Mouse (Mus musculus) thymus, adult 2 months (tissue): ENCODE results near the gene Bach1.

ENCODE experiments used
- CTCF ChIP-seq: fragments of 200-500 bp; IDR thresholded peaks from 2 replicates; pipeline ENCODE4 v1.5.1; 2012; ENCODE audit warnings: mild to moderate bottlenecking, control low read depth, low read length, moderate library complexity, borderline replicate concordance; ENCODE audit not compliant: control insufficient read depth, poor library complexity, insufficient read depth; ENCODE audit errors: extremely low read depth
- POLR2A ChIP-seq: fragments of 200-500 bp; IDR thresholded peaks from 2 replicates; pipeline ENCODE4 v1.6.1; 2012; ENCODE audit warnings: mild to moderate bottlenecking, low read length, control low read depth, moderate library complexity; ENCODE audit not compliant: control insufficient read depth, poor library complexity, insufficient read depth; ENCODE audit errors: extremely low read depth

DNA sequence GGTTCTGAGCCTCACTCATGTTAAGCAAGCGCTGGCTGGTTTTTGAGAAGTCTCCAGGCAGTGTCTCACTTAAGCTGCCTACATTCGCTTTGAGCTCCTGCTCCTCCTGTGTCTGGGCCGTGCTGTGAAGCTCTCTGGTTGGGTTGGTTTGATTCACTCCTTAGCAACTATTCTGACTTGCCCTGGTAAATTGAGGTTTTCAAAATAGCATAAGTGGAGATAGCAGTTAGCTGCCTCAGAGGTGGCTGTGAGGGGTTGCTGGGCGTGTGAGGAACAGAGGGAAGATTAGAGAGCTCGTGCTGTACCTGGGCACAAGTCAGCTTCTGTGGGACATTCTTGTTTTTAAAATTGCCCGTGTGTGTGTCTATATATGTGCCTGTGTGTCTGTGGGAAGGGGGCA, 27.6 kb downstream of the Bach1 start:
- TF ChIP-seq CTCF (no peak), POLR2A (no peak)
